Mouse (Mus musculus): Measurements from ENCODE around the gene Lst1. TPM values are rescaled to one million over a fixed set of nuclear protein-coding genes. Genes with fewer than 3 reads are reported as not detected.
A peak's percentile ranks its signal among the peaks of the same experiment; 100 is the strongest.

Gene Lst1
- polyA plus RNA-seq, 1 experiment from 2014 or later: 26.9 TPM

DNA sequence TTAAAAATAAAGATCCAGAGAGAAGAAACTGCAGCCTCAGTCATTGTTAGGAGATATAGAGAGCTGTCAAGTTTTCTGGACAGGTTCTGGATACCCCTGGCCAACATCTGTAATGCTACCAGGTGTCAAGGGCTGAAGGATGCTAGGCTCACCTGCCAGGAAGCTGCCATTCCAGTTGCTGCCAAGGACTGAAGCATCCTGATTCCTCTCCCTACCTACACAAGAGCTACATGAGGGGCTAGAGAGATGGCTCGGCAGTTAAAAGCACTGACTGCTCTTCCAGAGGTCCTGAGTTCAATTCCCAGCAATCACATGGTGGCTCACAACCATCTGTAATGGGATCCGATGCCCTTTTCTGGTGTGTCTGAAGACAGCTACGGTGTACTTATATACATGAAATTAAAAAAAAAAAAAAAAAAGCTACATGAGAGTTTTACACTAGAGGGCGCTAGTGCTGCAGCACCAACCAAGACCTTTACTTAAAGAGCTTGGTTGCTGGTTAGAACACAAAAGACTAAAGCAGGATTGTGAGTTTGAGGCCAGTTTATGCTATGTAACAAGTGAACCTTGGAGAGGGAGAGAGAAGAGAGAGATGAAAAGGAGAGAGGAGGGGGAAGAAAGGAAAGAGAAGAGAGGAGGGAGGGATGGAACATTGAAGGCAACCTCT is 19.6 kb downstream of the Lst1 start:
- DNase-seq (ENCODE audit: low spot score): peak; percentile 84
- no peaks in the 10 kb centered on the region for H3K27me3 ChIP-seq (replicated peaks; ENCODE audit: control insufficient read depth, insufficient read depth, low read length)
- H3K9me3 ChIP-seq (ENCODE audit: control insufficient read depth, low read length): no peaks in the 10 kb centered on the region
- peaks cover 13% of the 10 kb centered on the region for H3K4me1 ChIP-seq (ENCODE audit: control insufficient read depth, insufficient read depth, low read length)
- ATAC-seq (ENCODE audit: low read depth): no peak
- H3K27ac ChIP-seq (replicated peaks; ENCODE audit: low read depth, low read length): no peak overlapping the region
- no peak overlapping the region for H3K9ac ChIP-seq (ENCODE audit: low read depth, low read length)
- H3K4me3 ChIP-seq (ENCODE audit: low read depth, low read length): no peak overlapping the region
- no peaks in the 10 kb centered on the region for H3K36me3 ChIP-seq (ENCODE audit: control insufficient read depth, insufficient read depth, low read length)
- WGBS: 12% methylated on average over 4 of the region's 4 CpGs
- no peak overlapping the region for H3K4me2 ChIP-seq (ENCODE audit: low read depth, low read length)

GRCm38 (mm10) chr17:35167794-35168193 is 20.4 kb downstream of the Lst1 start:
- H3K4me1 ChIP-seq (ENCODE audit: control insufficient read depth, insufficient read depth, low read length): peaks cover 13% of the 10 kb centered on the region
- H3K9me3 ChIP-seq (ENCODE audit: control insufficient read depth, low read length): no peaks in the 10 kb centered on the region
- ATAC-seq (ENCODE audit: low read depth) (no peak), DNase-seq (ENCODE audit: low spot score) (no peak)
- no peak overlapping the region for H3K27ac ChIP-seq (replicated peaks; ENCODE audit: low read depth, low read length)
- no peaks in the 10 kb centered on the region for H3K27me3 ChIP-seq (replicated peaks; ENCODE audit: control insufficient read depth, insufficient read depth, low read length)
- no peak overlapping the region for H3K4me2 ChIP-seq (ENCODE audit: low read depth, low read length)
- no peaks in the 10 kb centered on the region for H3K36me3 ChIP-seq (ENCODE audit: control insufficient read depth, insufficient read depth, low read length)
- 90% methylated on average over 7 of the region's 7 CpGs for WGBS
- H3K4me3 ChIP-seq (ENCODE audit: low read depth, low read length): no peak overlapping the region
- no peak overlapping the region for H3K9ac ChIP-seq (ENCODE audit: low read depth, low read length)

- 73% methylated on average over 8 of the region's 8 CpGs for WGBS
- no peak overlapping the region for H3K4me3 ChIP-seq (ENCODE audit: low read depth, low read length)
- peaks cover 21% of the 10 kb centered on the region for H3K4me1 ChIP-seq (ENCODE audit: control insufficient read depth, insufficient read depth, low read length)
- H3K9ac ChIP-seq (ENCODE audit: low read depth, low read length): 0 out of 2 replicates have a peak overlapping the region, but pooled peaks have one; percentile 62
- peak overlapping the region; percentile 67 for H3K4me2 ChIP-seq (ENCODE audit: low read depth, low read length)
- peak; percentile 90 for DNase-seq (ENCODE audit: low spot score)
- H3K27me3 ChIP-seq (replicated peaks; ENCODE audit: control insufficient read depth, insufficient read depth, low read length): no peaks in the 10 kb centered on the region
- peak overlapping the region; percentile 95; the same call in 1 of the 2 replicates for H3K27ac ChIP-seq (replicated peaks; ENCODE audit: low read depth, low read length)
- no peaks in the 10 kb centered on the region for H3K9me3 ChIP-seq (ENCODE audit: control insufficient read depth, low read length)
- H3K36me3 ChIP-seq (ENCODE audit: control insufficient read depth, insufficient read depth, low read length): peaks cover 8% of the 10 kb centered on the region
- ATAC-seq (ENCODE audit: low read depth): no peak
These were observed 21.7 kb downstream of the Lst1 start for GRCm38 (mm10) chr17:35166352-35167035.

GRCm38 (mm10) chr17:35165451-35166155 is 22.6 kb downstream of the Lst1 start:
- H3K4me1 ChIP-seq (ENCODE audit: control insufficient read depth, insufficient read depth, low read length): peaks cover 21% of the 10 kb centered on the region
- peak overlapping the region; percentile 95 for H3K27ac ChIP-seq (replicated peaks; ENCODE audit: low read depth, low read length)
- peak overlapping the region; percentile 93 for H3K4me3 ChIP-seq (ENCODE audit: low read depth, low read length)
- no peaks in the 10 kb centered on the region for H3K27me3 ChIP-seq (replicated peaks; ENCODE audit: control insufficient read depth, insufficient read depth, low read length)
- peak overlapping the region; percentile 62 for H3K9ac ChIP-seq (ENCODE audit: low read depth, low read length)
- no peak for DNase-seq (ENCODE audit: low spot score)
- peaks cover 17% of the 10 kb centered on the region for H3K36me3 ChIP-seq (ENCODE audit: control insufficient read depth, insufficient read depth, low read length)
- 20% methylated on average over 12 of the region's 12 CpGs for WGBS
- no peaks in the 10 kb centered on the region for H3K9me3 ChIP-seq (ENCODE audit: control insufficient read depth, low read length)
- peak overlapping the region; percentile 67 for H3K4me2 ChIP-seq (ENCODE audit: low read depth, low read length)
- ATAC-seq (ENCODE audit: low read depth): peak; percentile 84

- Histone ChIP-seq H3K36me3 (ENCODE audit: control insufficient read depth, insufficient read depth, low read length) (peaks cover 25% of the 10 kb centered on the region), H3K27me3 (replicated peaks; ENCODE audit: control insufficient read depth, insufficient read depth, low read length) (no peaks in the 10 kb centered on the region), H3K4me2 (ENCODE audit: low read depth, low read length) (peak within 1 kb of the TSS; percentile 84), H3K9ac (ENCODE audit: low read depth, low read length) (peak within 1 kb of the TSS; percentile 99), H3K27ac (replicated peaks; ENCODE audit: low read depth, low read length) (peak within 1 kb of the TSS; percentile 95), H3K4me1 (ENCODE audit: control insufficient read depth, insufficient read depth, low read length) (peaks cover 21% of the 10 kb centered on the region), H3K4me3 (ENCODE audit: low read depth, low read length) (peak within 1 kb of the TSS; percentile 93), H3K9me3 (ENCODE audit: control insufficient read depth, low read length) (no peaks in the 10 kb centered on the region)
- WGBS: under 1% methylated on average over 46 of the region's 89 CpGs
- ATAC-seq (ENCODE audit: low read depth) (peak; percentile 95), DNase-seq (ENCODE audit: low spot score) (peak; percentile 100)
These were observed 23.4 kb downstream of the Lst1 start, which contains the start of gene Prrc2a for GRCm38 (mm10) chr17:35164568-35165450. TSS of gene Prrc2a (minus strand) at chr17:35164897.

DNA sequence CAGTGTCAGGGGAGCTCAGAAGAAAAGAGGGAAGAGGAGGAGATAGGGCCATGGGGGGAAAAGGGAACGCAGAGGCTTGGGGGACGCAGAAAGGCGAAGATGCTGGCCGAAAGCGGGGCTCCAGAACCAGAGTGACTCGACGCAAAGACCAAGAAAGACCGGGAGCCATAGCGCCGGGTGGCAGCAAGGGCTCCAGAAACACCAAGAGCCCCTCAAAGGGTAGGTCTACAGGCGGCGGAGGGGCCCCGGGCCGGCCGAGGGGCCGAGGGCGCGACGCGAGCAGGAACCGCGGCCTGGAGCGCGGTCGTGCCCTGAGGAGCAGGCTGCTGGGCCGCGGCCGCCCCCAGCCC is 24.0 kb downstream of the Lst1 start:
- H3K27me3 ChIP-seq (replicated peaks; ENCODE audit: control insufficient read depth, insufficient read depth, low read length): no peaks in the 10 kb centered on the region
- H3K36me3 ChIP-seq (ENCODE audit: control insufficient read depth, insufficient read depth, low read length): peaks cover 31% of the 10 kb centered on the region
- DNase-seq (ENCODE audit: low spot score) (no peak), ATAC-seq (ENCODE audit: low read depth) (no peak)
- H3K4me1 ChIP-seq (ENCODE audit: control insufficient read depth, insufficient read depth, low read length): peaks cover 21% of the 10 kb centered on the region
- H3K4me3 ChIP-seq (ENCODE audit: low read depth, low read length): peak overlapping the region; percentile 93
- peak overlapping the region; percentile 94 for H3K27ac ChIP-seq (replicated peaks; ENCODE audit: low read depth, low read length)
- H3K4me2 ChIP-seq (ENCODE audit: low read depth, low read length): peak overlapping the region; percentile 84
- 0% methylated on average over 16 of the region's 28 CpGs for WGBS
- no peaks in the 10 kb centered on the region for H3K9me3 ChIP-seq (ENCODE audit: control insufficient read depth, low read length)
- H3K9ac ChIP-seq (ENCODE audit: low read depth, low read length): peak overlapping the region; percentile 99

DNA sequence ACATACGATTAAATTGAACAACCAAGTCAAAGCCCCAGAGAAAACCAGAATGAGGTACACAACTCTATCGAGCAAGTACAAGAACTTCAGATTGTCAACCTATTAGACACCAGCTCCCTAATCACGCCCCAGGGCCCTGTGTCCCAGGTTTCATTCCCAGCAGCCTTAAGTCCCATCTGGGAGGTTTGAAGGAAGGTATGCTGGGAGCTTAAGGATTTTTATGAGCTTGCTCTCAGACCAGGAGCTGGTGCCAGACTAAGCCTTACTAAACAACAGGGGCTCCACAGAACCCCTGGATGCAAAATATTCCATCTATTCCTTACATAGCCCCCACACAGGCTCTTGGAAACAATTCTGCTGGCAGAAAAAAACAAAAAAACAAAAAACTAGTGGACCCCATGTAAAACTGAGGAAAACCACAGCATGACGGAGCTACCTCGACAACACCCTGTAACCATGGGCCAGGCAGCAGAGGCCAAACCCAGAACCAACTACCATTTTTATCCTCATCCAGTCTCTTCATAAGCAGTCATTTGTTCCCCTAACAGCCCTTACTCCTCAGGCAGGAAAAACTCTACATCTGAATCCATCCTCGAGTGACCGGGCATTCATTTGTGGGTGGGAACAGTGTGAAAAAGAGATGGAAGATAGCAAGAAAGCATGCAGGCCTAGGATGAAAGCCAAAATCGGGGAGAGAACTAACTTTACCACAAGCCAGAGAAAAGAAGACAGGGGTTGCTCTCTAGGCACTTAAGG is 24.7 kb downstream of the Lst1 start:
- 9% methylated on average over 8 of the region's 8 CpGs for WGBS
- DNase-seq (ENCODE audit: low spot score) (no peak), ATAC-seq (ENCODE audit: low read depth) (no peak)
- Histone ChIP-seq H3K36me3 (ENCODE audit: control insufficient read depth, insufficient read depth, low read length) (peaks cover 38% of the 10 kb centered on the region), H3K4me3 (ENCODE audit: low read depth, low read length) (peak overlapping the region; percentile 93), H3K9me3 (ENCODE audit: control insufficient read depth, low read length) (no peaks in the 10 kb centered on the region), H3K27me3 (replicated peaks; ENCODE audit: control insufficient read depth, insufficient read depth, low read length) (no peaks in the 10 kb centered on the region), H3K4me2 (ENCODE audit: low read depth, low read length) (peak overlapping the region; percentile 84), H3K27ac (replicated peaks; ENCODE audit: low read depth, low read length) (peak overlapping the region; percentile 94), H3K9ac (ENCODE audit: low read depth, low read length) (peak overlapping the region; percentile 99), H3K4me1 (ENCODE audit: control insufficient read depth, insufficient read depth, low read length) (peaks cover 21% of the 10 kb centered on the region)
